Mouse (Mus musculus) forebrain, embryonic 10.5 days (tissue): ENCODE measurements around the gene Carns1. TPM values are rescaled to one million over a fixed set of nuclear protein-coding genes. Genes with fewer than 3 reads are reported as not detected.

Experiments
- DNase-seq: peaks from one replicate; pipeline ENCODE4 v3.0.0-alpha.2; 2017; ENCODE audit warnings: low spot score; ENCODE audit errors: extremely low spot score
- H3K27ac ChIP-seq: fragments of 300-500 bp; sonication (generic); 2 replicates; pipeline ENCODE4 v1.5.1; 2016; ENCODE audit warnings: mild to moderate bottlenecking
- H3K27me3 ChIP-seq: fragments of 300-500 bp; sonication (generic); 2 replicates; pipeline ENCODE4 v1.6.1; 2016; ENCODE audit warnings: mild to moderate bottlenecking; ENCODE audit not compliant: poor library complexity, severe bottlenecking
- H3K36me3 ChIP-seq: fragments of 300-500 bp; sonication (generic); replicated peaks from 2 replicates; pipeline ENCODE4 v1.6.1; 2016; ENCODE audit warnings: mild to moderate bottlenecking, moderate library complexity
- H3K4me1 ChIP-seq: fragments of 300-500 bp; sonication (generic); 2 replicates; pipeline ENCODE4 v1.6.1; 2016
- H3K4me3 ChIP-seq: fragments of 300-500 bp; sonication (generic); 2 replicates; pipeline ENCODE4 v1.5.1; 2016; ENCODE audit warnings: mild to moderate bottlenecking, moderate library complexity
- H3K9me3 ChIP-seq: fragments of 300-500 bp; sonication (generic); 2 replicates; pipeline ENCODE4 v1.6.1; 2016; ENCODE audit warnings: mild to moderate bottlenecking, moderate library complexity
- WGBS: fragments of 180-500 bp; shearing (Covaris S2); methylation state at CpG from one replicate; pipeline ENCODE4 v1.1.7; 2016; 5-methylcytosine and 5-hydroxymethylcytosine counted together
- polyA plus RNA-seq: library from polyadenylated mRNA; unstranded; fragments of >200 nt; fragmentation: Nextera tagmentation; extraction: Ambion mirVana; gene quantifications from 2 replicates; pipeline ENCODE4 v1.2.1, GENCODE M21; 2016

Carns1 gene
- polyA plus RNA-seq, 1 experiment from 2014 or later, result 2.5 TPM

- Histone ChIP-seq H3K36me3 (no peaks in the 10 kb centered on the region), H3K4me1 (peaks cover 30% of the 10 kb centered on the region), H3K4me3 (no peak overlapping the region), H3K27me3 (peaks cover 1% of the 10 kb centered on the region; the same call in 1 of the 2 replicates), H3K27ac (no peak overlapping the region), H3K9me3 (no peaks in the 10 kb centered on the region)
- 49% methylated on average over 3 of the region's 3 CpGs for WGBS
- no peak for DNase-seq
These were observed 6.6 kb upstream of the Carns1 start for GRCm38 (mm10) chr19:4181892-4182291.

- WGBS, result 89% methylated on average over 7 of the region's 7 CpGs
- no peak for DNase-seq
These were observed 5.1 kb upstream of the Carns1 start for GRCm38 (mm10) chr19:4180411-4180810.

GRCm38 (mm10) chr19:4172925-4173324 is 2.4 kb downstream of the Carns1 start:
- no peak for DNase-seq
- Histone ChIP-seq H3K27me3 (peaks cover 44% of the 10 kb centered on the region), H3K4me1 (peaks cover 39% of the 10 kb centered on the region), H3K27ac (no peak overlapping the region), H3K9me3 (no peaks in the 10 kb centered on the region), H3K36me3 (no peaks in the 10 kb centered on the region), H3K4me3 (no peak overlapping the region)
- WGBS, result 62% methylated on average over 11 of the region's 11 CpGs

More at GRCm38 (mm10) chr19:4180411-4180810, 5.1 kb upstream of the Carns1 start:
- peaks cover 14% of the 10 kb centered on the region for H3K27me3 ChIP-seq
- H3K27ac ChIP-seq, result no peak overlapping the region
- H3K4me3 ChIP-seq, result no peak overlapping the region
- peaks cover 33% of the 10 kb centered on the region for H3K4me1 ChIP-seq
- H3K9me3 ChIP-seq, result no peaks in the 10 kb centered on the region
- H3K36me3 ChIP-seq, result no peaks in the 10 kb centered on the region

GRCm38 (mm10) chr19:4171393-4172290 is 3.6 kb downstream of the Carns1 start:
- Histone ChIP-seq H3K27ac (peak overlapping the region; percentile 37; the same call in 1 of the 2 replicates), H3K27me3 (peaks cover 40% of the 10 kb centered on the region), H3K4me1 (peaks cover 39% of the 10 kb centered on the region), H3K9me3 (no peaks in the 10 kb centered on the region), H3K36me3 (no peaks in the 10 kb centered on the region), H3K4me3 (peak overlapping the region; percentile 8; the same call in 1 of the 2 replicates)
- DNase-seq, result no peak
- WGBS, result 77% methylated on average over 13 of the region's 13 CpGs

GRCm38 (mm10) chr19:4170723-4171392 is 4.4 kb downstream of the Carns1 start:
- no peak for DNase-seq
- peaks cover 37% of the 10 kb centered on the region for H3K4me1 ChIP-seq
- no peaks in the 10 kb centered on the region for H3K36me3 ChIP-seq
- peak overlapping the region; percentile 8; the same call in 1 of the 2 replicates for H3K4me3 ChIP-seq
- H3K27me3 ChIP-seq, result peaks cover 33% of the 10 kb centered on the region
- H3K9me3 ChIP-seq, result no peaks in the 10 kb centered on the region
- 84% methylated on average over 10 of the region's 10 CpGs for WGBS
- H3K27ac ChIP-seq, result peak overlapping the region; percentile 37; the same call in 1 of the 2 replicates

GRCm38 (mm10) chr19:4169810-4170209 is 5.5 kb downstream of the Carns1 start:
- peaks cover 28% of the 10 kb centered on the region; the same call in 1 of the 2 replicates for H3K27me3 ChIP-seq
- no peak for DNase-seq
- H3K36me3 ChIP-seq, result no peaks in the 10 kb centered on the region
- H3K4me1 ChIP-seq, result peaks cover 27% of the 10 kb centered on the region
- 11% methylated on average over 26 of the region's 27 CpGs for WGBS
- H3K27ac ChIP-seq, result peak overlapping the region; percentile 91
- H3K4me3 ChIP-seq, result peak overlapping the region; percentile 57
- no peaks in the 10 kb centered on the region for H3K9me3 ChIP-seq

DNA sequence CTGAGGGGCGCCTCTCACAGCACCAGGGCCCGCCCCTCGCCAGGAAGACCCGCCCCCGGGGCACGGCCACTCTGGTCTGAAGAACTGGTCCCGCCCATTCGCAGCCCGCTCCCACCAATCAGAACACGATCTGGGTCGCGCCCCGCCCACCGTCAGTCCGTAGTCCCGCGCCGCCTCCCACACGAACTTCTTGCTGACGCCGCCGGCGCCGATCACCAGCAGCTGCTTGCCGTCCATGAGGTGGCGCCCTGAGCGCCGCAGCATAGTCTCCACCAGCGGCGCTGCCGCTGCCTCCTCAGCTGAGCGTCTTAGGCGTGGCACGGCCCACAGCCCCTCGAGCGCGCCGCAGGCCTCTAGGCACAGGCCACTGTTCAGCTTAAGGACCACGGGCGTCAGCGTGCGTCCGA is 5.9 kb downstream of the Carns1 start:
- DNase-seq, result peak; percentile 100
- H3K4me1 ChIP-seq, result peaks cover 27% of the 10 kb centered on the region
- peaks cover 24% of the 10 kb centered on the region; the same call in 1 of the 2 replicates for H3K27me3 ChIP-seq
- peak overlapping the region; percentile 91 for H3K27ac ChIP-seq
- peak overlapping the region; percentile 57 for H3K4me3 ChIP-seq
- H3K9me3 ChIP-seq, result no peaks in the 10 kb centered on the region
- WGBS, result under 1% methylated on average over 43 of the region's 43 CpGs
- no peaks in the 10 kb centered on the region for H3K36me3 ChIP-seq

DNA sequence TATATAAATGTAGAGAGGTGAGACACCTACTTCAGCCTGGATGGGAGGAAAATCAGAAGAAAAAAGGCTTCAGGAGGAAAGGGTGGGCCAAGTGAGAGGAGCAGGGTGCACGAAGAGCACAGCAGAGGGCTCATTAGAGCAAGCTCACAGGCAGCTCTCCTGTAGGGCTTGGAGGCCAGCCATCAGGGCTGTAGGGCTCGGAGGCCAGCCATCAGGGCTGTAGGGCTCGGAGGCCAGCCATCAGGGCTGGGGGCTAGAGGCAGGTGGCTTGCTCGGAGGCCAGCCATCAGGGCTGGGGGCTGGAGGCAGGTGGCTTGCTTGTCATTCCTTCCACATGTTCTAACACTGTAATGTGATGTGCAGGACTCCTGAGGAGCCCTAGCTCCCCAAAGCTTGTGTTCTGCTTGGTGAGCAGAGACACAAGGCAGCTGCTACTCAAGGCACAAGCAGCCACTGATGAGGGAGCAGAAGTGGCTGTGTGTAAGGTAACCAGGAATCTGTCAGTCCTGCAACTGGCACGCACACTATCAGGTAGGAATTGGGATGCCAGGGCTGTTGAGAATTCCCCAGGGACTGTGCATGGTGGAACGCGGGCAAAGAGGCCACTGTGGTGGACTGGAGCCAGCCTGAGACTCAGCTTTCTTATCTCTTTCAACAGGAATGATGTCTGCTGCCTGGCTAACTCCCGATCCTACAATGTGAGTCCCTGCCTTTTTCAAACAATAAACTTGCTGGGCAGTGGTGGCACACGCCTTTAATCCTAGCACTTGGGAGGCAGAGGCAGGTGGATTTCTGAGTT is 8.4 kb downstream of the Carns1 start:
- Histone ChIP-seq H3K4me1 (peaks cover 42% of the 10 kb centered on the region), H3K36me3 (no peaks in the 10 kb centered on the region), H3K4me3 (no peak overlapping the region), H3K27ac (no peak overlapping the region), H3K27me3 (peaks cover 18% of the 10 kb centered on the region; the same call in 1 of the 2 replicates), H3K9me3 (no peaks in the 10 kb centered on the region)
- WGBS, result 85% methylated on average over 9 of the region's 9 CpGs
- no peak for DNase-seq

DNA sequence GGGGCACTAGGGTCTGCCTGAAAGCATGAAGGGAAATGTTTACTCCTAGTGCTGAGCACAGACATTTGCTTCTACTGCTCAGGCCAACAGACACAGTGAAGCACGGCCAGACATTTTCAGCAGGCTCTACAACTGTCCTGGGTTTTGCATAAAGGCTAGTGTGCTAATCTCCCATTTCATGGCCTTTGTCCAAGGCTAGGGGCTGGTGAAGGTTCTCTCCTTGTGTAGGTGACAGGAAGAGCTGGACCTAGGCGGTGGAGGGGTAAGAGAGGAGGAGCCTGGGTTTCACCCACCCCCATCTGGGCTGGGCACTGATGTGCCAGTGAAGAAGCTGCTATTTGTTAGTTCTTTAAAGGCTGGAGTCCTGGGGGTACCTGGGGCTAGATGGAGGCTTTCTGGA is 10.6 kb downstream of the Carns1 start:
- no peaks in the 10 kb centered on the region for H3K27me3 ChIP-seq
- H3K4me1 ChIP-seq, result peaks cover 21% of the 10 kb centered on the region
- DNase-seq, result no peak
- H3K36me3 ChIP-seq, result peaks cover 17% of the 10 kb centered on the region
- H3K9me3 ChIP-seq, result no peaks in the 10 kb centered on the region
- H3K4me3 ChIP-seq, result no peak overlapping the region
- WGBS, result 70% methylated on average over 2 of the region's 2 CpGs
- no peak overlapping the region for H3K27ac ChIP-seq

- no peak for DNase-seq
- peaks cover 23% of the 10 kb centered on the region for H3K36me3 ChIP-seq
- H3K4me1 ChIP-seq, result peaks cover 17% of the 10 kb centered on the region
- 89% methylated on average over 3 of the region's 3 CpGs for WGBS
- H3K4me3 ChIP-seq, result peak overlapping the region; percentile 75; the same call in 1 of the 2 replicates
- no peaks in the 10 kb centered on the region for H3K9me3 ChIP-seq
- no peaks in the 10 kb centered on the region for H3K27me3 ChIP-seq
- no peak overlapping the region for H3K27ac ChIP-seq
These were observed 11.2 kb downstream of the Carns1 start for GRCm38 (mm10) chr19:4164100-4164499.

DNA sequence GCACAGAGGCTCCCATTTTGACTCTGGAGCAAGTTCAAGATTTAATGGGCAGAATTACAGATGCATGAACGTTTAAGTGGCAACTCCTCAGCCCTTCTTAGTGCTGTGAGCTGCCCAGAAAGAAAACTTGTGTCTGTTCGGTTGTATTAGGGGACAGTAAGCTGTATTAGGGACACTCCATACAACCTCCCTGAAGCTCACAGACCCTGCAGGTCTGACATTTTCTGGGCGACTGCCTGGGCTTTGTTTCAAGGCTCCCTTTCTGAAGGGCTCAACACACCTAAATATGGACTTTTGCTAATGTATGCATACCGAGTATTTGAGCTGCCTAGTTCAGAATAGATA is 11.8 kb downstream of the Carns1 start:
- Histone ChIP-seq H3K27me3 (no peaks in the 10 kb centered on the region), H3K4me3 (peak overlapping the region; percentile 75), H3K4me1 (peaks cover 17% of the 10 kb centered on the region), H3K36me3 (peaks cover 29% of the 10 kb centered on the region), H3K9me3 (no peaks in the 10 kb centered on the region), H3K27ac (peak overlapping the region; percentile 84)
- 37% methylated on average over 4 of the region's 4 CpGs for WGBS
- DNase-seq, result no peak
